Mouse (Mus musculus) lung, postnatal 36 days (tissue): ENCODE results near the gene Pitpnc1.

Experiments used
- DNase-seq: peaks from one replicate; pipeline ENCODE4 v3.0.0; 2022; ENCODE audit warnings: mixed read lengths

Pitpnc1 gene

GRCm38 (mm10) chr11:107213745-107214144, 256.8 kb downstream of the Pitpnc1 start:
- peak; percentile 58 for DNase-seq

- DNase-seq = no peak
These were observed 260.7 kb downstream of the Pitpnc1 start for GRCm38 (mm10) chr11:107209818-107210217.

DNA sequence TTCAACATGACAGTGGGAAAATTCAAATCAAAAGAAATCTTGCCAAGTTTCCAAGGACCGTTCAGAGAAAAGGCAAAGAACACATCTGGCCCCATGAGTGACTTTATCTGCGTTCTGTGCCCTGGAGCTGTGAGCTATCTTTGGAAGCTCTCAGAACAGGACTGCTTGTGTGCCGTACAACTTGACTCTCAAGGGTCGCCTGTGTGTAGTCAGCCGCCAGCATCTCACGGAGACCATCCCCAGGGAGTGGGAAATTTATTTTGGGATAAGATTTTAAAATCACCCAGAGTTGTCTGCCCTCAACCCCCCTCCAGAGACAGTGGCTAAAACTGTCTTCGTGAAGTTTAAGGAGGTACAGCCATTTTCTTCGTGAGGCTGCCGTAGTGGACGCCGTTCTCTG, 268.7 kb downstream of the Pitpnc1 start:
- no peak for DNase-seq

DNA sequence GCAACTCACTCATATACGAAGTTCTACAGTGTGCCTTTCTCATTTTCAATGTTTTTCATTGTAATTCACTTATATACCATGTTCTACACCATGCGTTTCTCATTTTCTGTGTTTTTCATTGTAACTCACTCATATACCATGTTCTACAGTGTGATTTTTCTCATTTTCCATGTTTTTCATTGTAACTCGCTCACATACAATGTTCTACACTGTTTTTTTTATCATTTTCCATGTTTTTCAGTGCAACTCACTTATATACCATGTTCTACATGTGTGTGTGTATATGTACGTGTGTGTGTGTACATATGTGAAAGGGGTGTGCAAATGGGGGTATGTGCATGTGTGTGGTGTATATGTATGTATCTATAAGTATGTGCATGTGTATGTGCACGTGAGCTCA, 271.2 kb downstream of the Pitpnc1 start:
- no peak for DNase-seq

- DNase-seq = no peak
These were observed 275.2 kb downstream of the Pitpnc1 start for GRCm38 (mm10) chr11:107195334-107195733.

DNA sequence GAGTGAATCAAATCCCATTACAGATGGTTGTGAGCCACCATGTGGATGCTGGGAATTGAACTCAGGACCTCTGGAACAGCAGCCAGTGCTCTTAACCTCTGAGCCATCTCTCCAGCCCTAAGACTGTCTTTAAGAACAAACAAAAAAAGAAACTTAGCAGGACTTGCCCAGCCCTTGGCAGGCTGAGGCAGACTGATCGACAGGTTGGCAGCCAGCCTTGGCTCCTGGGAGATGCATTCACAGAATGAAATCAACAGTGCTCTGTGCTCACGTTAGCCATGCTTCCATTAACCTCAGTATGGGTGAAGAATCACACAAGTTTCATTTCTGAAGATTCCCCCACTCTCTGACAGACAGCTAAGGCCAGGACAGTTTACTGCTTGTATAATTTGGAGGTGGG, 280.1 kb downstream of the Pitpnc1 start:
- DNase-seq = peak; percentile 5

DNA sequence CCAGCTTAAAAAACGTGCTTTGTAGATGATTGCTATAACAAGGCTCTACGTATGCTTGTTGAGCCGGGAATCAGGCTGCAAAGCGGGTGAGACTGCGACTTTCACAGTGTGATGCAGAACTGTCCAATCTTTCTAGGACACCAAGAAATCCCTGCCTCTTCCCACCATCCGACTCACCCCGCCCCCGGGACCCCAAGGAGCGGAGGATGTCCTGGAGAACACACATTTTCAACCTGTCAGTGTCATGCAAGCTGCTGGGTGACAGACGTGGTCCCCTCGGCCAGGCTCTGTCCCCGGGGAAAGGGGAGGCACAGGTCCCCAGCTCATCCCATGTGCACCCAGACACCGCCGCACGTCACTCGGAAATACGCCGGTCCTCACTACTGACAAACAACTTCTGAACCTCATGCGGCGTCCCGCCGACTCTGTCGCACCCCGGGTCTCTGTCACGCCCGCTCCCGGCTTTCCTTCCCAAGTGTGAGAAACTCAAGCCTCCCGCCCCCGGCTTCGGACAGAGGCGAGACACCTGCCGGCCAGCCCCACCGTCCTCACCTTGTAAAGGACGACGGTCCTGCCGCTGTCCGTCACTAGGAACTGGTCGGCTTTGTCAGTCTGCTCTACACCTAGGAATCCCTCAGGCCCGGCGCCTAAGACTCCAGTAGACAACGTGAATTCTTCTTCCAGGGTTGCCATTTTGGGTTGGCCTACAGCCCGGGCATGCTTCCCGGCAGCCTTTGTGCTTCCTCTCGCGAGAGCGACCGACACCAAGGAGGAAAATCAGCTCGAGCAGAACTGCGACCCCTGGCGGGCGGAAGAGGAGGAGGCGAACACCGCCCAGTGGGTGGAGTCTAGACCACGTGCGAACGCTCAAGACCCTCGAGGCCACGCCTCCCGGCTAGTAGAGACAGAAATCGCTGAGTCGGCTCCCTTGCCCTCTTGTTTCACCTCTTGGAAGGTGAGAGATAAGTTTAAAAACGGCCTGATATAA, 281.6 kb downstream of the Pitpnc1 start, which contains the start of gene Nol11:
Gene Nol11 (minus strand): TSS at position 817 of the 988 bp plus-strand sequence.
- DNase-seq = peak; percentile 99

DNA sequence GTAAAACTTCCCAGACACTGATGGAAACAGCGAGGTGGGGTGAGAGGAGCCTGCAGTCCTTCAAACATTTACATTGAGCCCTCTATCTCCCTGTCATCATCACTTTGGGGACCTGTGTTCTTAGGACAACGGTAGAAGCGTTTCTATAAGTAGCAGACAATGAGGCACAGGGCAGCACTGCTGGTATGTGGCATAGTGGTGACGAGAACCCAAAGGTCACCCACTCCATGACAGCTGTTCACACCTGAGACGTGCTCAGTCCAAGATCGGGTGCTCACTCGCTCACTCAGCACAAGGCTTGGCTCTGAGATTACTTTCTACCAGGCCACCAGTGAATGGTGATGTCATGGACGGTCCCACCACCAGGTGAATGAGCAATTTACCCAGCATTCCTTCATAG, 286.7 kb downstream of the Pitpnc1 start:
- DNase-seq = no peak

GRCm38 (mm10) chr11:107161215-107161614, 309.3 kb downstream of the Pitpnc1 start:
- DNase-seq = no peak

DNA sequence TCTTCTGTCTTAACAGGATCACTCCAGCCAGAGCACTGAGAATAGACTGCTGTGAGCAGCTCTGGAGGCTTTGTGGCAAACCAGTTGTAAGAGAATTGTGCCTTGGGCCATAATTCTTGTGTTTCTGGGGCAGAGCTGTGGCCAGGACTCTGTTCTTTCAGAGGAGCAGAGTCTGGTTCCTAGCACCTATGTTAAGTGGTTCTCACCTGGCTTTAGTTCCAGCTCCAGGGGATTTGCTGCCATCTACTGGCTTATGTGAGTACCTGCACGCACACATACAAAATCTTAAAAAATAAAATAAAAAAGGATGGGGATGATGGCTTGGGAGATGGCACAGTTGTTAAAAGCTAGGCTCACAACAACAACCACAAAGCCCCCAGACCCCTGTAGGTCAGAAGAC, 311.5 kb downstream of the Pitpnc1 start:
- no peak for DNase-seq
